Mouse (Mus musculus) brain, embryonic 14.5 days (tissue): ENCODE measurements around the gene Atxn7l1.

Experiments used
- CTCF ChIP-seq: fragments of 200-500 bp; IDR thresholded peaks from 2 replicates; pipeline ENCODE4 v1.5.1; 2012; ENCODE audit warnings: inconsistent platforms, mild to moderate bottlenecking, moderate library complexity, borderline replicate concordance; ENCODE audit not compliant: insufficient read depth, insufficient read length; ENCODE audit errors: extremely low read depth
- POLR2A ChIP-seq: fragments of 200-500 bp; IDR thresholded peaks from 2 replicates; pipeline ENCODE4 v1.6.1; 2012; ENCODE audit warnings: mild to moderate bottlenecking, inconsistent platforms, borderline replicate concordance; ENCODE audit not compliant: poor library complexity, insufficient read depth, insufficient read length, severe bottlenecking; ENCODE audit errors: extremely low read depth

- no peak for TF ChIP-seq CTCF
- TF ChIP-seq POLR2A, result no peak
These were observed 184.6 kb downstream of the Atxn7l1 start for GRCm38 (mm10) chr12:33332046-33332445.
